Mouse (Mus musculus): ENCODE results near the gene Syn3.

The Syn3 gene

GRCm38 (mm10) chr10:86307235-86307634 lies 191.5 kb downstream of the Syn3 start:
- DNase-seq (ENCODE audit: extremely low spot score), result no peak

- no peak for DNase-seq (ENCODE audit: extremely low spot score)
These were observed 194.1 kb downstream of the Syn3 start for GRCm38 (mm10) chr10:86304583-86304982.

GRCm38 (mm10) chr10:86303495-86303876 lies 195.2 kb downstream of the Syn3 start:
- DNase-seq (ENCODE audit: extremely low spot score), result no peak

- DNase-seq (ENCODE audit: extremely low spot score), result peak; percentile 67
These were observed 195.8 kb downstream of the Syn3 start for GRCm38 (mm10) chr10:86302761-86303494.

GRCm38 (mm10) chr10:86302318-86302648 lies 196.4 kb downstream of the Syn3 start:
- no peak for DNase-seq (ENCODE audit: extremely low spot score)

GRCm38 (mm10) chr10:86301593-86302317 lies 196.9 kb downstream of the Syn3 start:
- DNase-seq (ENCODE audit: extremely low spot score), result no peak

GRCm38 (mm10) chr10:86301117-86301490 lies 197.6 kb downstream of the Syn3 start:
- no peak for DNase-seq (ENCODE audit: extremely low spot score)

GRCm38 (mm10) chr10:86300293-86301116 lies 198.2 kb downstream of the Syn3 start, which contains the start of gene Timp3:
Timp3 (plus strand) TSS chr10:86300372.
- DNase-seq (ENCODE audit: extremely low spot score), result peak; percentile 86

- DNase-seq (ENCODE audit: extremely low spot score), result no peak
These were observed 198.9 kb downstream of the Syn3 start for GRCm38 (mm10) chr10:86299795-86300194.

- DNase-seq (ENCODE audit: extremely low spot score), result no peak
These were observed 200.4 kb downstream of the Syn3 start for GRCm38 (mm10) chr10:86298326-86298725.

- no peak for DNase-seq (ENCODE audit: extremely low spot score)
These were observed 201.4 kb downstream of the Syn3 start for GRCm38 (mm10) chr10:86297307-86297706.

GRCm38 (mm10) chr10:86296111-86296510 lies 202.6 kb downstream of the Syn3 start:
- peak; percentile 83 for DNase-seq (ENCODE audit: extremely low spot score)

GRCm38 (mm10) chr10:86295454-86296098 lies 203.1 kb downstream of the Syn3 start:
- DNase-seq (ENCODE audit: extremely low spot score), result peak; percentile 51

- peak; percentile 38 for DNase-seq (ENCODE audit: extremely low spot score)
These were observed 203.9 kb downstream of the Syn3 start for GRCm38 (mm10) chr10:86294599-86295365.

GRCm38 (mm10) chr10:86293880-86294279 lies 204.8 kb downstream of the Syn3 start:
- DNase-seq (ENCODE audit: extremely low spot score), result no peak

GRCm38 (mm10) chr10:86290109-86290771 lies 208.5 kb downstream of the Syn3 start:
- DNase-seq (ENCODE audit: extremely low spot score), result no peak

- DNase-seq (ENCODE audit: extremely low spot score), result no peak
These were observed 212.2 kb downstream of the Syn3 start for GRCm38 (mm10) chr10:86286508-86286907.

- DNase-seq (ENCODE audit: extremely low spot score), result no peak
These were observed 217.5 kb downstream of the Syn3 start for GRCm38 (mm10) chr10:86281238-86281637.

GRCm38 (mm10) chr10:86279579-86280168 lies 219.0 kb downstream of the Syn3 start:
- no peak for DNase-seq (ENCODE audit: extremely low spot score)

GRCm38 (mm10) chr10:86278481-86278880 lies 220.2 kb downstream of the Syn3 start:
- no peak for DNase-seq (ENCODE audit: extremely low spot score)
